Mouse (Mus musculus): ENCODE results near the gene Fancd2os. TPM values are rescaled to one million over a fixed set of nuclear protein-coding genes. Genes with fewer than 3 reads are reported as not detected.

The Fancd2os gene
- total and polyA plus RNA-seq, 3 experiments = 0.31 TPM; not detected in 2

DNA sequence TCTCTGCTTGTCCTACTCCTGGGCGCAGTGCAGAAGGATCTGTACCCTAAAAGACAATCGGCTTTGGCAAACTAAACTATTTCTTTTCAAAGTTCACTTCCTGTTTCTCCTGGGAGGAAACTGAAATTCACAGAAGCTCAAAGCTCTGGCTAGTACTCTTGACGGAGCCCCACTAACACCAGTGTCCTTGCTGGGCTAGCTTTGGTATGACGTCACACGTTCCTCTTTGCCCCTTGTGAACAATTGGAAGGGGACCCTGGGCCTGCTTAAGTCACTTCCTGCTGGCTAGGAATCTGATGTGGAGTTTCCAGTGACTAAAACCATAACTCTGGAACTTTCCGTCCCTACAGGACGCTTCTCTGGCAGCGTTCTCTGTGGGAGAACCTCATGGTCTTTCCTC lies 44.3 kb upstream of the Fancd2os start:
- dilution Hi-C loops (cut with MboI; ENCODE audit: extremely low pct_ligation_motif_present, extremely low pct_unique_long_range_greater_than_20kb, low sequenced_read_pairs) (no loop called here), in situ Hi-C loops (cut with MboI; ENCODE audit: low pct_ligation_motif_present, low pct_unique_long_range_greater_than_20kb, low sequenced_read_pairs) (no loop called here)
- Histone ChIP-seq H3K4me2 (ENCODE audit: insufficient read depth, low read depth, poor library complexity, severe bottlenecking) (peak overlapping the region; percentile 48), H3K27ac (ENCODE audit: insufficient read depth, low read depth) (peak overlapping the region; percentile 64), H3K79me2 (replicated peaks; ENCODE audit: control insufficient read depth, extremely low read depth, insufficient read depth, poor library complexity, severe bottlenecking) (peaks cover 70% of the 10 kb centered on the region), H3K9ac (ENCODE audit: insufficient read depth, low read depth) (peak overlapping the region; percentile 29), H3K9me3 (replicated peaks; ENCODE audit: low read length) (no peaks in the 10 kb centered on the region), H3K36me3 (replicated peaks in 1 of 2; ENCODE audit: control insufficient read depth in 1 of 2, insufficient read depth in 1 of 2, low read length in 1 of 2) (peaks cover 21 to 58% of the 10 kb centered on the region in 2 experiments), H3K27me3 (replicated peaks) (no peaks in the 10 kb centered on the region), H3K4me1 (ENCODE audit: control insufficient read depth in 1 of 2, insufficient read depth in 2 of 2) (peaks cover 21 to 82% of the 10 kb centered on the region in 2 experiments), H3K4me3 (replicated peaks in 1 of 3; ENCODE audit: low read depth in 2 of 3, low read length in 2 of 3, poor library complexity in 1 of 3) (no peak overlapping the region)
- TF ChIP-seq TCF12 (IDR thresholded peaks at IDR 0.05; ENCODE audit: low read depth, low read length) = peak; percentile 43; the same call in 1 of the 2 replicates
- peak; percentile 90 for TF ChIP-seq EP300 (IDR thresholded peaks at IDR 0.05; ENCODE audit: low read length)
- TF ChIP-seq MEF2A (IDR thresholded peaks at IDR 0.05; ENCODE audit: borderline replicate concordance, low read depth, low read length) = peak; percentile 69; the same call in 1 of the 2 replicates
- no peak for TF ChIP-seq CHD1 (IDR thresholded peaks at IDR 0.05; ENCODE audit: low read depth, low read length)
- 0 out of 2 replicates have a peak, but pooled peaks have one; percentile 28 for TF ChIP-seq MYC (IDR thresholded peaks at IDR 0.05; ENCODE audit: low read depth, low read length)
- TF ChIP-seq TBP (conservative IDR thresholded peaks at IDR 0.05; ENCODE audit: low read depth, low read length) = no peak
- peak; percentile 65; the same call in 1 of the 2 replicates for TF ChIP-seq ELF1 (IDR thresholded peaks at IDR 0.05; ENCODE audit: low read depth, low read length)
- no peak for TF ChIP-seq MAFK (IDR thresholded peaks at IDR 0.05; ENCODE audit: insufficient replicate concordance, low read length)
- TF ChIP-seq BHLHE40 (IDR thresholded peaks at IDR 0.05; ENCODE audit: low read depth, low read length) = peak; percentile 43
- TF ChIP-seq IRF4 (IDR thresholded peaks at IDR 0.05; ENCODE audit: low read depth, low read length) = peak; percentile 91
- TF ChIP-seq JUN (IDR thresholded peaks at IDR 0.05; ENCODE audit: insufficient read depth, low read depth, low read length) = peak; percentile 71
- no peak for TF ChIP-seq NRF1 (IDR thresholded peaks at IDR 0.05; ENCODE audit: low read depth, low read length)
- TF ChIP-seq JUND (conservative IDR thresholded peaks at IDR 0.05; ENCODE audit: low read depth, low read length) = peak; percentile 82; the same call in 1 of the 2 replicates
- TF ChIP-seq ETS1 (conservative IDR thresholded peaks at IDR 0.05; ENCODE audit: low read depth, low read length) = peak; percentile 91
- peak; percentile 31; the same call in 1 of the 2 replicates for TF ChIP-seq HCFC1 (IDR thresholded peaks at IDR 0.05; ENCODE audit: low read depth, low read length)
- TF ChIP-seq USF2 (conservative IDR thresholded peaks at IDR 0.05; ENCODE audit: low read depth, low read length) = no peak
- DNase-seq (ENCODE audit: extremely low read depth) = peak; percentile 48

DNA sequence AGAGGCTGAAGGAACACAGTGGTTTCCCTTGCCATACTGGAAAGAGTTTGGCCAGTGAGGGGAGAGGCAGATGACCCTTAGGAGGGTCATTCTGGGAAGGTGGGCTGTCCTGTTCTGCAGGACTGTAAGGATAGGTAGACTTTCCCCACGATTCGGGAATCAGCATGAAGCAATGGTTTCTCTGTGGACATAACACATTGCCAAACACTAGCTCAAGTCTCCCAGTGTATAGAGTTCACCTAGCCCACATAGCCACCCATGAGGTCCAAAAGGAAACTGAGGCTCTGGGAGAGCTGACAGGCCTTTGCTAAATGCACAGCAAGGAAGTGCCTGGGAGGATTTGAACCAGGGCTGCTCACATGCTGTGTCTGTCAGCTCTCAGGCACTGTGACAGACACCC lies 43.5 kb upstream of the Fancd2os start:
- no peaks in the 10 kb centered on the region for H3K9me3 ChIP-seq (replicated peaks; ENCODE audit: low read length)
- dilution Hi-C loops (cut with MboI; ENCODE audit: extremely low pct_ligation_motif_present, extremely low pct_unique_long_range_greater_than_20kb, low sequenced_read_pairs) (no loop called here), in situ Hi-C loops (cut with MboI; ENCODE audit: low pct_ligation_motif_present, low pct_unique_long_range_greater_than_20kb, low sequenced_read_pairs) (no loop called here)
- TF ChIP-seq TBP (conservative IDR thresholded peaks at IDR 0.05; ENCODE audit: low read depth, low read length) (no peak), NRF1 (IDR thresholded peaks at IDR 0.05; ENCODE audit: low read depth, low read length) (no peak), EP300 (IDR thresholded peaks at IDR 0.05; ENCODE audit: low read length) (no peak), RAD21 (IDR thresholded peaks at IDR 0.05; ENCODE audit: low read depth, low read length) (no peak), SIN3A (IDR thresholded peaks at IDR 0.05; ENCODE audit: low read length) (no peak), CHD2 (IDR thresholded peaks at IDR 0.05; ENCODE audit: low read length) (no peak), RCOR1 (conservative IDR thresholded peaks at IDR 0.05; ENCODE audit: low read depth, low read length) (no peak), JUND (conservative IDR thresholded peaks at IDR 0.05; ENCODE audit: low read depth, low read length) (no peak), NELFE (IDR thresholded peaks at IDR 0.05; ENCODE audit: low read depth, low read length) (no peak), POLR2AphosphoS2 (IDR thresholded peaks at IDR 0.05; ENCODE audit: low read depth, low read length) (no peak), ELF1 (IDR thresholded peaks at IDR 0.05; ENCODE audit: low read depth, low read length) (no peak), MAX (IDR thresholded peaks at IDR 0.05; ENCODE audit: low read length) (no peak), CTCF (conservative IDR thresholded peaks at IDR 0.05 in 1 of 2, IDR thresholded peaks at IDR 0.05 in 1 of 2; ENCODE audit: low read depth in 2 of 2, low read length in 2 of 2) (no peak), GABPA (IDR thresholded peaks at IDR 0.05; ENCODE audit: insufficient replicate concordance, low read depth, low read length) (no peak), BHLHE40 (IDR thresholded peaks at IDR 0.05; ENCODE audit: low read depth, low read length) (no peak), JUN (IDR thresholded peaks at IDR 0.05; ENCODE audit: insufficient read depth, low read depth, low read length) (no peak), SMC3 (IDR thresholded peaks at IDR 0.05; ENCODE audit: low read depth, low read length) (no peak), PAX5 (IDR thresholded peaks at IDR 0.05; ENCODE audit: low read length) (no peak), MXI1 (IDR thresholded peaks at IDR 0.05; ENCODE audit: low read depth, low read length) (no peak)
- H3K79me2 ChIP-seq (replicated peaks; ENCODE audit: control insufficient read depth, extremely low read depth, insufficient read depth, poor library complexity, severe bottlenecking) = peaks cover 75% of the 10 kb centered on the region
- H3K4me3 ChIP-seq (replicated peaks in 1 of 3; ENCODE audit: low read depth in 2 of 3, low read length in 2 of 3, poor library complexity in 1 of 3) = no peak overlapping the region
- DNase-seq (ENCODE audit: extremely low read depth) = no peak
- H3K9ac ChIP-seq (ENCODE audit: insufficient read depth, low read depth) = no peak overlapping the region
- no peak overlapping the region for H3K4me2 ChIP-seq (ENCODE audit: insufficient read depth, low read depth, poor library complexity, severe bottlenecking)
- H3K4me1 ChIP-seq (ENCODE audit: control insufficient read depth in 1 of 2, insufficient read depth in 2 of 2) = peaks cover 17 to 78% of the 10 kb centered on the region in 2 experiments
- H3K27ac ChIP-seq (ENCODE audit: insufficient read depth, low read depth) = peak overlapping the region; percentile 64
- H3K36me3 ChIP-seq (replicated peaks in 1 of 2; ENCODE audit: control insufficient read depth in 1 of 2, insufficient read depth in 1 of 2, low read length in 1 of 2) = peaks cover 19 to 50% of the 10 kb centered on the region in 2 experiments
- H3K27me3 ChIP-seq (replicated peaks) = no peaks in the 10 kb centered on the region

All from CH12.LX (cell line).